Mouse (Mus musculus) CH12.LX (cell line): ENCODE data around the gene Gfi1b.

Experiments used
- BHLHE40 ChIP-seq: IDR thresholded peaks from 2 replicates; pipeline ENCODE4 v1.6.1; 2011; ENCODE audit warnings: mild to moderate bottlenecking, low read depth, low read length, improper control_type of control experiment
- CTCF ChIP-seq, 2 experiments: IDR thresholded peaks in 1 of 2; conservative IDR thresholded peaks in 1 of 2; 2 replicates each; pipeline ENCODE4 v1.5.1; 2011 to 2012; ENCODE audit warnings: low read depth in 2 of 2, low read length in 2 of 2, improper control_type of control experiment in 1 of 2, inconsistent platforms in 1 of 2, mild to moderate bottlenecking in 1 of 2, moderate library complexity in 1 of 2
- EP300 ChIP-seq: IDR thresholded peaks from 2 replicates; pipeline ENCODE4 v1.6.1; 2011; ENCODE audit warnings: low read length, improper control_type of control experiment
- POLR2A ChIP-seq: IDR thresholded peaks from 2 replicates; pipeline ENCODE4 v1.6.1; 2011; ENCODE audit warnings: low read depth, mild to moderate bottlenecking, improper control_type of control experiment, low read length
- POLR2AphosphoS2 ChIP-seq: IDR thresholded peaks from 2 replicates; pipeline ENCODE4 v1.6.1; 2011; ENCODE audit warnings: low read depth, low read length, improper control_type of control experiment
- RAD21 ChIP-seq: IDR thresholded peaks from 2 replicates; pipeline ENCODE4 v1.6.1; 2011; ENCODE audit warnings: low read depth, mild to moderate bottlenecking, low read length, improper control_type of control experiment, moderate library complexity
- TCF12 ChIP-seq: IDR thresholded peaks from 2 replicates; pipeline ENCODE4 v1.6.1; 2014; ENCODE audit warnings: low read depth, mild to moderate bottlenecking, inconsistent platforms, low read length, improper control_type of control experiment
- USF2 ChIP-seq: conservative IDR thresholded peaks from 2 replicates; pipeline ENCODE4 v1.6.1; 2011; ENCODE audit warnings: low read depth, low read length, improper control_type of control experiment

DNA sequence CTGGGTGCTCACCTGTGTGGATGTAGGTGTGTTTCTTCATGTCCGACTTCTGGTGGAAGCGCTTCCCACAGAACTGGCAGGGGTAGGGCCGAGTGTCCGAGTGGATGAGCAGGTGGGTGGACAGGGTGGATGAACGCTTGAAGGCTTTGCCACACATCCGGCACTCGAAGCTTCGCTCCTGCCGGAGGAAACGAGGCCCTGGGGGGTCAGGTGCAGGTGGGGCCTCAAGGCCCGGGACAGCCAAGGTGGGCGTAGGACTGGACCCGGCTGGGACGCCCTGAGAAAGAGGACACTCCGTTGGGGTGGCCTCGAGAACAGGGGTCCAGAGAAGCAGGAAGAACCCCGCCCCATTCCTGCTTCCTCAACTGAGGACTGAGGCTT, 10.4 kb downstream of the Gfi1b start:
- no peak for TF ChIP-seq USF2
- no peak for TF ChIP-seq POLR2AphosphoS2
- TF ChIP-seq CTCF (conservative IDR thresholded peaks at IDR 0.05 in 1 of 2, IDR thresholded peaks at IDR 0.05 in 1 of 2; ENCODE audit: low read depth in 2 of 2, low read length in 2 of 2): no peak
- no peak for TF ChIP-seq BHLHE40
- no peak for TF ChIP-seq EP300
- TF ChIP-seq TCF12: no peak
- no peak for TF ChIP-seq POLR2A
- TF ChIP-seq RAD21: no peak
